Mouse (Mus musculus): ENCODE results near the gene B830017H08Rik.

DNA sequence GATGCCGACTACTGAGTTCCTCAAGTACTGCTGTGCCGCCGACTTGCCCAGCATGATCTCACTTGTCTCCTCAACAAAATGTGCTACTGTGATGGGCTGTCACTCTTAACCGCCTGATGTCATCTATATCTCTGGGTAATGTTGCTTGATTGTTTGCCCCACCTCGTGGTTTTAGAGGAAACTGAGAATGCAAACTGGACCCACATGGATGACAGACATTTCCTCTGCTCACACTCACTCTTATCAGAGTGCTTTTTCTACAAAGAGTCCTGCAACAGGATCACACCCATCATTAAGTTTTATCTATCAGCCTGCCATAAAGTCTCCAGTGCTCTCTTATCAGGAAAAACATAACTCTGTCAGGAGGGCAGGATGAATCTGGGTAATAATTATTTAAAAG, 38.3 kb downstream of the B830017H08Rik start:
- TF ChIP-seq POLR2A (IDR thresholded peaks at IDR 0.05; ENCODE audit: control insufficient read depth, extremely low read depth, insufficient read depth, low read length, poor library complexity) (no peak), CTCF (IDR thresholded peaks at IDR 0.05; ENCODE audit: borderline replicate concordance, control insufficient read depth, extremely low read depth, insufficient read depth, low read length, poor library complexity) (no peak)
